Mouse (Mus musculus): ENCODE data around the gene Phactr4. TPM values are rescaled to one million over a fixed set of nuclear protein-coding genes. Genes with fewer than 3 reads are reported as not detected.

Gene Phactr4
- polyA plus RNA-seq, 1 experiment from 2014 or later = 24.7 TPM

- H3K36me3 ChIP-seq (ENCODE audit: control insufficient read depth, insufficient read depth, low read length) = no peaks in the 10 kb centered on the region
These were observed 17.7 kb downstream of the Phactr4 start for GRCm38 (mm10) chr4:132404588-132404987.

GRCm38 (mm10) chr4:132403063-132403660 is 19.1 kb downstream of the Phactr4 start:
- WGBS = 82% methylated on average over 5 of the region's 5 CpGs
- Histone ChIP-seq H3K27me3 (ENCODE audit: control insufficient read depth, insufficient read depth, low read length) (no peaks in the 10 kb centered on the region), H3K4me1 (ENCODE audit: control insufficient read depth, insufficient read depth, low read length) (0 out of 2 replicates have a peak, but pooled peaks cover under 1% of the 10 kb centered on the region), H3K4me2 (ENCODE audit: low read depth) (no peak overlapping the region), H3K4me3 (ENCODE audit: low read depth, low read length) (no peak overlapping the region), H3K9ac (ENCODE audit: low read length) (no peak overlapping the region), H3K27ac (ENCODE audit: low read depth, low read length) (no peak overlapping the region), H3K36me3 (ENCODE audit: control insufficient read depth, insufficient read depth, low read length) (no peaks in the 10 kb centered on the region), H3K9me3 (ENCODE audit: control insufficient read depth, low read length) (no peaks in the 10 kb centered on the region)
- DNase-seq (ENCODE audit: low spot score) = no peak
- no peak for ATAC-seq (ENCODE audit: insufficient read depth, low FRiP score, low TSS enrichment)

More at GRCm38 (mm10) chr4:132404588-132404987, 17.7 kb downstream of the Phactr4 start:
- ATAC-seq (ENCODE audit: insufficient read depth, low FRiP score, low TSS enrichment) (no peak), DNase-seq (ENCODE audit: low spot score) (no peak)
- H3K27ac ChIP-seq (ENCODE audit: low read depth, low read length) = no peak overlapping the region
- H3K9me3 ChIP-seq (ENCODE audit: control insufficient read depth, low read length) = no peaks in the 10 kb centered on the region
- no peak overlapping the region for H3K9ac ChIP-seq (ENCODE audit: low read length)
- H3K4me3 ChIP-seq (ENCODE audit: low read depth, low read length) = no peak overlapping the region
- 86% methylated on average over 5 of the region's 5 CpGs for WGBS
- no peaks in the 10 kb centered on the region for H3K4me1 ChIP-seq (ENCODE audit: control insufficient read depth, insufficient read depth, low read length)
- no peaks in the 10 kb centered on the region for H3K27me3 ChIP-seq (ENCODE audit: control insufficient read depth, insufficient read depth, low read length)
- no peak overlapping the region for H3K4me2 ChIP-seq (ENCODE audit: low read depth)

GRCm38 (mm10) chr4:132401016-132401415 is 21.3 kb downstream of the Phactr4 start:
- no peak for DNase-seq (ENCODE audit: low spot score)
- Histone ChIP-seq H3K4me1 (ENCODE audit: control insufficient read depth, insufficient read depth, low read length) (0 out of 2 replicates have a peak, but pooled peaks cover 2% of the 10 kb centered on the region), H3K27ac (ENCODE audit: low read depth, low read length) (no peak overlapping the region), H3K36me3 (ENCODE audit: control insufficient read depth, insufficient read depth, low read length) (no peaks in the 10 kb centered on the region), H3K9ac (ENCODE audit: low read length) (no peak overlapping the region), H3K27me3 (ENCODE audit: control insufficient read depth, insufficient read depth, low read length) (no peaks in the 10 kb centered on the region), H3K9me3 (ENCODE audit: control insufficient read depth, low read length) (no peaks in the 10 kb centered on the region), H3K4me2 (ENCODE audit: low read depth) (no peak overlapping the region), H3K4me3 (ENCODE audit: low read depth, low read length) (no peak overlapping the region)
- WGBS = 94% methylated on average over 9 of the region's 9 CpGs
- ATAC-seq (ENCODE audit: insufficient read depth, low FRiP score, low TSS enrichment) = no peak

- Histone ChIP-seq H3K4me3 (ENCODE audit: low read depth, low read length) (no peak overlapping the region), H3K4me1 (ENCODE audit: control insufficient read depth, insufficient read depth, low read length) (0 out of 2 replicates have a peak, but pooled peaks cover 2% of the 10 kb centered on the region), H3K4me2 (ENCODE audit: low read depth) (no peak overlapping the region), H3K9me3 (ENCODE audit: control insufficient read depth, low read length) (no peaks in the 10 kb centered on the region), H3K27me3 (ENCODE audit: control insufficient read depth, insufficient read depth, low read length) (no peaks in the 10 kb centered on the region), H3K27ac (ENCODE audit: low read depth, low read length) (no peak overlapping the region), H3K9ac (ENCODE audit: low read length) (no peak overlapping the region), H3K36me3 (ENCODE audit: control insufficient read depth, insufficient read depth, low read length) (no peaks in the 10 kb centered on the region)
- 90% methylated on average over 5 of the region's 5 CpGs for WGBS
- DNase-seq (ENCODE audit: low spot score) (no peak), ATAC-seq (ENCODE audit: insufficient read depth, low FRiP score, low TSS enrichment) (no peak)
These were observed 23.4 kb downstream of the Phactr4 start for GRCm38 (mm10) chr4:132398863-132399262.

GRCm38 (mm10) chr4:132398045-132398774 is 24.1 kb downstream of the Phactr4 start:
- Histone ChIP-seq H3K9me3 (ENCODE audit: control insufficient read depth, low read length) (no peaks in the 10 kb centered on the region), H3K4me3 (ENCODE audit: low read depth, low read length) (no peak overlapping the region), H3K27ac (ENCODE audit: low read depth, low read length) (no peak overlapping the region), H3K36me3 (ENCODE audit: control insufficient read depth, insufficient read depth, low read length) (no peaks in the 10 kb centered on the region), H3K4me2 (ENCODE audit: low read depth) (no peak overlapping the region), H3K4me1 (ENCODE audit: control insufficient read depth, insufficient read depth, low read length) (0 out of 2 replicates have a peak, but pooled peaks cover 2% of the 10 kb centered on the region), H3K9ac (ENCODE audit: low read length) (no peak overlapping the region), H3K27me3 (ENCODE audit: control insufficient read depth, insufficient read depth, low read length) (no peaks in the 10 kb centered on the region)
- ATAC-seq (ENCODE audit: insufficient read depth, low FRiP score, low TSS enrichment) (no peak), DNase-seq (ENCODE audit: low spot score) (peak; percentile 35)
- WGBS = 51% methylated on average over 11 of the region's 11 CpGs

GRCm38 (mm10) chr4:132397120-132397519 is 25.2 kb downstream of the Phactr4 start:
- ATAC-seq (ENCODE audit: insufficient read depth, low FRiP score, low TSS enrichment) = no peak
- H3K27ac ChIP-seq (ENCODE audit: low read depth, low read length) = no peak overlapping the region
- 0 out of 2 replicates have a peak, but pooled peaks cover 2% of the 10 kb centered on the region for H3K4me1 ChIP-seq (ENCODE audit: control insufficient read depth, insufficient read depth, low read length)
- DNase-seq (ENCODE audit: low spot score) = no peak
- H3K4me2 ChIP-seq (ENCODE audit: low read depth) = no peak overlapping the region
- WGBS = 98% methylated on average over 3 of the region's 3 CpGs
- no peak overlapping the region for H3K4me3 ChIP-seq (ENCODE audit: low read depth, low read length)
- no peaks in the 10 kb centered on the region for H3K9me3 ChIP-seq (ENCODE audit: control insufficient read depth, low read length)
- no peak overlapping the region for H3K9ac ChIP-seq (ENCODE audit: low read length)
- no peaks in the 10 kb centered on the region for H3K27me3 ChIP-seq (ENCODE audit: control insufficient read depth, insufficient read depth, low read length)
- no peaks in the 10 kb centered on the region for H3K36me3 ChIP-seq (ENCODE audit: control insufficient read depth, insufficient read depth, low read length)

- Histone ChIP-seq H3K9ac (ENCODE audit: low read length) (no peak overlapping the region), H3K9me3 (ENCODE audit: control insufficient read depth, low read length) (no peaks in the 10 kb centered on the region), H3K4me1 (ENCODE audit: control insufficient read depth, insufficient read depth, low read length) (0 out of 2 replicates have a peak, but pooled peaks cover 2% of the 10 kb centered on the region), H3K27me3 (ENCODE audit: control insufficient read depth, insufficient read depth, low read length) (no peaks in the 10 kb centered on the region), H3K4me3 (ENCODE audit: low read depth, low read length) (no peak overlapping the region), H3K36me3 (ENCODE audit: control insufficient read depth, insufficient read depth, low read length) (no peaks in the 10 kb centered on the region), H3K4me2 (ENCODE audit: low read depth) (no peak overlapping the region), H3K27ac (ENCODE audit: low read depth, low read length) (no peak overlapping the region)
- DNase-seq (ENCODE audit: low spot score) (no peak), ATAC-seq (ENCODE audit: insufficient read depth, low FRiP score, low TSS enrichment) (no peak)
- WGBS = 98% methylated on average over 7 of the region's 7 CpGs
These were observed 26.0 kb downstream of the Phactr4 start for GRCm38 (mm10) chr4:132396251-132396650.

- Histone ChIP-seq H3K27ac (ENCODE audit: low read depth, low read length) (no peak overlapping the region), H3K36me3 (ENCODE audit: control insufficient read depth, insufficient read depth, low read length) (no peaks in the 10 kb centered on the region; the same call in 1 of the 2 replicates), H3K9me3 (ENCODE audit: control insufficient read depth, low read length) (no peaks in the 10 kb centered on the region), H3K9ac (ENCODE audit: low read length) (no peak overlapping the region), H3K4me3 (ENCODE audit: low read depth, low read length) (no peak overlapping the region), H3K4me2 (ENCODE audit: low read depth) (no peak overlapping the region), H3K4me1 (ENCODE audit: control insufficient read depth, insufficient read depth, low read length) (0 out of 2 replicates have a peak, but pooled peaks cover 3% of the 10 kb centered on the region), H3K27me3 (ENCODE audit: control insufficient read depth, insufficient read depth, low read length) (no peaks in the 10 kb centered on the region)
- DNase-seq (ENCODE audit: low spot score) (no peak), ATAC-seq (ENCODE audit: insufficient read depth, low FRiP score, low TSS enrichment) (no peak)
- 92% methylated on average over 8 of the region's 8 CpGs for WGBS
These were observed 31.1 kb downstream of the Phactr4 start for GRCm38 (mm10) chr4:132391063-132391740.

Data from neural tube, embryonic 11.5 days (tissue).